Mouse (Mus musculus) spleen, postnatal 36 days (tissue): ENCODE measurements around the gene Kcnq5.
"Not testable (repeated sequence)": the region's sequence is repeated elsewhere in the genome, so short reads cannot be mapped to it uniquely, and the experiment has no call there.

Source experiments
- DNase-seq, 2 experiments: peaks; one replicate each; pipeline ENCODE4 v3.0.0; 2022; ENCODE audit warnings: low spot score in 2 of 2, mixed read lengths in 1 of 2

Kcnq5 gene

GRCm38 (mm10) chr1:21486266-21486665 lies 475.5 kb downstream of the Kcnq5 start:
- DNase-seq = no peak

GRCm38 (mm10) chr1:21469311-21469710 lies 492.4 kb downstream of the Kcnq5 start:
- DNase-seq = no peak

GRCm38 (mm10) chr1:21466431-21466830 lies 495.3 kb downstream of the Kcnq5 start:
- no peak for DNase-seq

GRCm38 (mm10) chr1:21460941-21461689 lies 500.6 kb downstream of the Kcnq5 start:
- peak; percentile 25 to 26 for DNase-seq

GRCm38 (mm10) chr1:21458581-21458980 lies 503.2 kb downstream of the Kcnq5 start:
- DNase-seq = no peak

- DNase-seq = no peak
These were observed 505.8 kb downstream of the Kcnq5 start for GRCm38 (mm10) chr1:21455971-21456370.

GRCm38 (mm10) chr1:21448227-21448626 lies 513.5 kb downstream of the Kcnq5 start:
- DNase-seq = no peak

- DNase-seq = no peak
These were observed 525.0 kb downstream of the Kcnq5 start for GRCm38 (mm10) chr1:21436753-21437152.

GRCm38 (mm10) chr1:21434853-21435252 lies 526.9 kb downstream of the Kcnq5 start:
- no peak for DNase-seq

- DNase-seq = no peak
These were observed 530.1 kb downstream of the Kcnq5 start for GRCm38 (mm10) chr1:21431666-21432065.

- no peak for DNase-seq
These were observed 533.7 kb downstream of the Kcnq5 start for GRCm38 (mm10) chr1:21428079-21428478.

GRCm38 (mm10) chr1:21425654-21426053 lies 536.1 kb downstream of the Kcnq5 start:
- no peak for DNase-seq

GRCm38 (mm10) chr1:21419370-21419769 lies 542.4 kb downstream of the Kcnq5 start:
- DNase-seq = no peak

- DNase-seq = no peak
These were observed 549.6 kb downstream of the Kcnq5 start for GRCm38 (mm10) chr1:21412197-21412555.

GRCm38 (mm10) chr1:21411331-21412196 lies 550.2 kb downstream of the Kcnq5 start:
- DNase-seq = peak; percentile 13 to 18

- no peak for DNase-seq
These were observed 554.5 kb downstream of the Kcnq5 start for GRCm38 (mm10) chr1:21407266-21407665.

GRCm38 (mm10) chr1:21402804-21403203 lies 558.9 kb downstream of the Kcnq5 start:
- no peak for DNase-seq

GRCm38 (mm10) chr1:21391138-21391671 lies 570.5 kb downstream of the Kcnq5 start:
- no peak for DNase-seq

GRCm38 (mm10) chr1:21383256-21383655 lies 578.5 kb downstream of the Kcnq5 start, which contains the start of gene Khdc1b:
Gene Khdc1b (plus strand): TSS chr1:21383556.
- no peak for DNase-seq

- not testable (repeated sequence) for DNase-seq
These were observed 593.7 kb downstream of the Kcnq5 start, which contains the start of gene Khdc1c for GRCm38 (mm10) chr1:21368031-21368430. Gene Khdc1c (plus strand): TSS chr1:21368331.

- no peak for DNase-seq
These were observed 612.4 kb downstream of the Kcnq5 start, which contains the start of gene Khdc1a for GRCm38 (mm10) chr1:21349341-21349740. Gene Khdc1a (plus strand): TSS chr1:21349641.
